Mouse (Mus musculus) bone marrow macrophage, adult 2 months (primary cell): ENCODE measurements around the gene Slit3.

ENCODE experiments used
- CTCF ChIP-seq: IDR thresholded peaks from 2 replicates; pipeline ENCODE4 v1.5.1; 2012; ENCODE audit warnings: low read depth, mild to moderate bottlenecking, low read length, moderate library complexity
- POLR2A ChIP-seq: IDR thresholded peaks from 2 replicates; pipeline ENCODE4 v1.6.1; 2012; ENCODE audit warnings: mild to moderate bottlenecking, low read depth, low read length, borderline replicate concordance

DNA sequence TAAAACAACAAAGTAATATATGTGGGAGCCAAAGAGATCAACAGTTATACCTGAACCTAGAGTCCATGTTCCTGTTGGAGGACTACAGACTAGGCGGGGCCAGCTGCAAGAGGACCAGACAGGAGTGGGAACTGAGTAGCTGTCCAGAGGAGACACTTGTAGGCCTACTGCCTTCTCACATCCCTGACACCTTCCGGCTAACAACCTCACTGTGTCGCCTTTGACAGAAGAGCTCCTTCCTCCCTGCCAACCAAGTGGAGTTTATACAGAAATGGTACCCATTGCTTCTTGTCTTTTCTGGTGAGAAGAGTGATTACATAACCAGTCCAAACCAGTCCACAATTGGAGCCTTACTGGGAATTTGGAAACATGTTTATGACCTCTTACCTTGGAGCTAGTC lies 3.2 kb upstream of the Slit3 start:
- TF ChIP-seq CTCF (no peak), POLR2A (no peak)
